Mouse (Mus musculus): ENCODE data around the gene Dct.

The Dct gene

DNA sequence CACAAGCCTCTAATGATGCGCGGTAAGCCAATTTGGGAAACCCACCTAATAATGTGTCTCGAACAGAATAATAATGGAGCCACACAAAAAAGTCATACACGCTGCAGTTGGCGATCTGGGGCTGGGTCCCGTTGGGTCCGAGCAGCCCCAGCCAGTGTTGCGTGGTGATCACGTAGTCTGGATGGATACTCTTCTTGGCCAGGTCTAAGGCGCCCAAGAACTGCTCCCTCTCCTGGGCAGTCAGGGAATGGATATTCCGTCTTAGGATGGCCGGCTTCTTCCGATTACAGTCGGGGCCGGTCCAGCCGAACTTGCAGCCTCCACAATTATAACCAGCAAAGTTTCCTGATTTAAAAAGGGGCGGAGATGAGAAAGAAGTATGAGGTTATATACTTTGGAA, 9.1 kb downstream of the Dct start:
- no peak for DNase-seq (ENCODE audit: low read depth, low spot score)

DNA sequence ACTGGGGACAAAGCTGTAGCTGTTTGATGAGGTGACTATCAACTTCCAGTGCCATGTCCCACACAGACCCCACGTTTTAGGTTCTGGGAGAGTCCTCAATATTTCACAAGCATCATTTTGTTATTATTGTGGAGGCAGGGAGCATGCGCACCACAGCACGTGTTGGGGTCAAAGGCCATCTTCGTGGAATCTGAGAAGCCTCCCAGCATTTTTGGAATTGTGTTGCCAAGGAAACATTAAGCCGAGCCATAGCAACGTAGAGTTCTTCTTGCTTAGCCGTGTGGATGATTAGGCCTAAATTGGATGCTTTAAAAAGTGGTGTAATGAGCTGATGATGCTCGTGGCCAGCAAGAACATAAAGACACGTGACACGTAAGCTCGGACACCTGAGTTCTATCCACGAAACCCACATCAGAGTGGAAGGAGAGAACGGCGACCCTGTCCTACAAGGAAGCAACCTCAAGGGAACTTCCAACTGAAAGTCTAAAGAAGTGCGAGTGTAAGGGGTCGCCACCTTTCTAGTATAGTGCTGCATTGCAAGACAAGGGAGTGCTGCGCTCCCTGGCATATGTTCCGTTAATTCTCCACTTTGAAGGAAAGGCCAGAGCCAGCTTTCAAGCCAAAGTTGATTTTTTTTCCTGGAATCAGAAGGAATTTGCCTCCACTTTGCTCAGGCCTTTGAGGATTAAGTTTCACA, 9.8 kb downstream of the Dct start:
- no peak for DNase-seq (ENCODE audit: low read depth, low spot score)

DNA sequence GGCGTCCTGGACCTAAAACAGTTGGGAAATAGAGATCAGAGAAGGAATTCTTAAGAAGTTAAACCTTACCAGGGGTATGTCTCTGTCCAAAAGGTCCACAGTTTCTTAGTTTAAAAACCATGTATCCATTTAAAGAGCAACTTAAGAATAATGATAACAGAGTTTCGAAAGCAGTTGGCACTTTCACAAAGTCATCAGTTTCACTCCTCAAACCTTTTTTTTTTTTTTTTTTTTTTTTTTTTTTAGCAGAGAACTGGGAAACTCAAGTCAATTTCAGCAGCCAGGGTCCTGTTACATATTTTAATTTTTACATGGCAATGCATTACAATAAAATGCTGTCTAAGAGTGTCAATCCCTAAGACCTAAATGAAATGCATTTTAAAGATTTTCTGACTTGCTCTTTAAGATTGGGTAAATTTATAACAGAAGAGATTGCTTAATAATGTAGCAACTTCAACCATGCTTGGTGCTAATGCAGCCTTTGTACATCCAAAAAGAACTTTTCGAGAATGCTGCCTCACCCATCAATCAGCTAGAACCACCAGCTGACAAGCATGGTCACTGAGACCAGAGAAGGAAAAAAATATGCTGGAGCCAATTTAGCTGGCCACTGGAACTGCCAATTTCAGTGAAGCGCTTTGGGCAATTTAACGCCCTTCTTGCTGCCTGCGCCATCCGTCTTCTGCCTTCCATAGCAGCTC, 11.3 kb downstream of the Dct start:
- DNase-seq (ENCODE audit: low read depth, low spot score) = no peak

- no peak for DNase-seq (ENCODE audit: low read depth, low spot score)
Measured at GRCm38 (mm10) chr14:118039074-118039473, 13.0 kb downstream of the Dct start.

DNA sequence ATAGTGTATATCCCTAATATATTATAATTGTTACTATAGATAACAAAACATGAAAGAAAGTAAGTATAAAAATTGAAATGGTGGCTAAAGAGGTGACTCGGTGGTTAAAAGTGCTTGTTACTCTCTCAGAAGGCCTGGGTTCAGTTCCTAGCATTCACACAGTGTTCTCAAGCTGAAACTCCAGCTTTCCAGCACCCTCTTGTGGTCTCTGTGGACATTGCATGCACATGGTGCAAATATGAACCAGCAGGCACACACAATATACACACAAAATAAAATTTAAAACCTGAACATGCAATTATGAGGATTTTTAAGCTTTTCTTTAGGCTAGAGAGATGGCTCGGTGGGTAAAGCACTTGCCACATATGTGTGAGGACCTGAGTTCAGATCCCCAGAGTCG, 24.5 kb downstream of the Dct start:
- no peak for DNase-seq (ENCODE audit: low read depth, low spot score)

GRCm38 (mm10) chr14:118021867-118022543, 30.0 kb downstream of the Dct start:
- no peak for DNase-seq (ENCODE audit: low read depth, low spot score)

DNA sequence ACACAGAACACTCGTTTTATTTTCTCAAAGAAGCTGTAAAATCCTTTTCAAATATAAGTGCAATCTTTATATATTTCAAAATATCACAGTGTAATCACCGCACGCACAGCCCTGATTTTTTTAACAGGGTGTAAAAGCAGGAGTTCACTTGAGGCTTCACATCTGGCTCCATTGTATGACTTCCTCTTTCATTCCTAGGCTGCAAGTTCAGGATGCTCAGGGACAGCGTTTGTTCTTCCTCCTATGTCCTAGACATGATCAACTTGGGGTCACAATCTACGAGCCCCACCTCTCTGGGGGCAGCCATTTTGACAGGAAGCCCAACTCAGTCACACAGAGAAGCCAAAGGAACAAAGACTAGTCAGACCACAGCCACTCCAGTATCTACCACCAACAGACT, 32.7 kb downstream of the Dct start:
- DNase-seq (ENCODE audit: low read depth, low spot score) = no peak

DNA sequence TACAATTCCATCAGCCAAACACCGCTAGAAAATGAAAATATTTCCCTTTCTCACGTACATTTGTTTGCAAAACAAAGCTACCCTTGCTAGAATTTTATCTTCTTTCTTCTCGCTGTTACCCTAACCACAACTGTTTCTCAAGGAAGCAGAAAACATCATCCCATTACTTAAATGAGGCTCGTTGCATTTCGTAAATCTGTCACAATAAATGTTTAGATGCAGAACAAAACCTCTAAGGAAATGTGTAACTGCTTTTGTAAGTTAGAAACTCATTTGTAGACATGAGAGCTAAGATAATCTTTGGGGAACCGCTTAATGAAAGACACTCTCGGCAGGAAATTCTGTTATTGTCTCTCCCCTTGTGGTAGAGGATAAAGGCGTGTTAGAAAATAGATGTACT, 38.8 kb downstream of the Dct start:
- DNase-seq (ENCODE audit: low read depth, low spot score) = no peak

GRCm38 (mm10) chr14:118009541-118009940, 42.5 kb downstream of the Dct start:
- DNase-seq (ENCODE audit: low read depth, low spot score) = no peak

GRCm38 (mm10) chr14:118005697-118006096, 46.3 kb downstream of the Dct start:
- peak; percentile 63 for DNase-seq (ENCODE audit: low read depth, low spot score)

GRCm38 (mm10) chr14:118004434-118004833, 47.6 kb downstream of the Dct start:
- DNase-seq (ENCODE audit: low read depth, low spot score) = no peak

DNA sequence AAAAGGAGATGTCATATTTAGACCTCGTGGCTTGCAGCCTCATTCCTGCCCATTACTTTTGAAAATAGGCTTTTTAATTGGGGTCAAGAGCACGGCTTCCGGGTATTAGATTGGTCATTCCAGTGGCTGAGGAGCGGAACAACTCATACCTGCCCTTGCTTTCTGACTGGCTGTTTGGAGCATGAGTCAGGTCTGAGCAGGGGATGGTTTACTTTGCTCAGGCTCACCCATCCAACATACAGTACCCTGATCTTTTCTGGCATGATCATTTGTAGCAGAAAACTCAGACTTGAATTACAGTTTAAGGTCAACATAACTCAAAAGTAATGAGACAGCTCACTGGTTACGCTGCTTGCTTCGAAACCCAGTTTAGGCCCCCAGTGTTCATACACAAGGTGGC, 58.2 kb downstream of the Dct start:
- DNase-seq (ENCODE audit: low read depth, low spot score) = no peak

DNA sequence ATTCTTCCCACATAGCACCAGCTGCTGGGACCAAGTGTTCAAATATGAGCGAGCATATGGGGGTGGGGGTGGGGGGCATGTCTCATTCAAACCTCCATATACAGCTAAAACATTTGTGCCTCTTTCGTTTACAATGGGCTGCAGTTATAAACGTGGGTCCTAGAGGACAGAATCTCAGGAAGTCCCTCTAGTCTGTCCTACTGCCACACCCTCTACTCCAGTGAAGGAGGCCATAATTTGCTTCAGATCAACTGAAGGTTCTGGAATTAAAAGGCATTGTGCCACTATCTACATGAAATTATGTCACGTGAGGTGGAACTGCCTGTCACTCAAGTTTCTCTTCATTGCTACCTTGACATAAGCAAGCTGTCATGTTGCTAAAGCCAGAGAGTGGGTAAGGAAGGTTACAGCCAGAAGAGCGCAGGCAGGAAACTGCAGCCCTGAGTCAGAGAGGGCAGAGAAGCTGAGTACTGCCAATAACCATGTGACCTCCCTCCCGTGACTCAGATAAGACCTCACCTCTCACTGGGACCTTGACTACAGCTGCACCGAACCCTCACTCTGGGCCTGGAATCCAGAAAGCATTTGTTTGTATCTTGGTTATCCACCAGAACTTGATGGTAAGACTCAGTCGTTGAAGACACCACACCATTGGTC, 59.3 kb downstream of the Dct start:
- no peak for DNase-seq (ENCODE audit: low read depth, low spot score)

GRCm38 (mm10) chr14:117990203-117990602, 61.8 kb downstream of the Dct start:
- DNase-seq (ENCODE audit: low read depth, low spot score) = no peak

DNA sequence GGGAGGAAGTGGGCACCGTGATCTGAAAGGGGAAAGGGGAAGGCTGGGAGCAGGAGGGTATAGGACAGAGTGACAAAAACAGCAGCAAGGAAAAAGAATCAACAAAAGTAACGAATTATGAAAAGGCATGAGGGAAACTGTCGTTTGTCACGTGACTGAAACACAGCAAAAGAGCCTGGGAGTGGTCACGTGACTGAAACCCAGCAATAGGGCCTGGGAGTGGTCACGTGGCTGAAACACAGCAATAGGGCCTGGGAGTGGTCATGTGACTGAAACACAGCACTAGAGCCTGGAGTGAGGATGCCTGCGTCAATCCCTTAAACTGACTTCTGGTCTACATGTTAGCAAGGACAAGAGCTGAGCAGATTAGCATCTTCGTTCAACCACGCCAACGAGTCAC, 63.6 kb downstream of the Dct start:
- no peak for DNase-seq (ENCODE audit: low read depth, low spot score)

- no peak for DNase-seq (ENCODE audit: low read depth, low spot score)
Measured at GRCm38 (mm10) chr14:117981532-117981931, 70.5 kb downstream of the Dct start.

DNA sequence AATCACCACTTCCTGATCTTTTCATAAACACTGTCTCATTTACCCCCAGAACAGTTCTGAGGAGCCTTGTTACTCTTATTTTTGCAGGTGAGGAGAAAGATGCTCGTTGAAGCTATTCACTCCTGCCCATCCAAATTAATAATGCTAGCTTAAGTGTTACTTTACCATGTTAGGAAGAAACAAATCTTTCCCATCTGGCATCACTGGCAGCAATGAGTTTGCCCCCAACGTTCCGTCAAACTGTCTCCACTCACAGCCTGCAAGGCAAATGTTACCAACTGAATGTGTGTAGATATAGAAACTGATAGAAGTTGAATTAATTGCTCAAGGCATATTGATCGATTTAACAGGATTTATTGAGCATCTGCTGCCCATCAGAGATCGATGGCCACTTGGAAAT, 79.5 kb downstream of the Dct start:
- no peak for DNase-seq (ENCODE audit: low read depth, low spot score)
